Mouse (Mus musculus): ENCODE results near the gene Gan.

GRCm38 (mm10) chr8:117178676-117179075 lies 20.7 kb downstream of the Gan start:
- no peak for TF ChIP-seq CTCF (IDR thresholded peaks at IDR 0.05 in 2 of 3, conservative IDR thresholded peaks at IDR 0.05 in 1 of 3; ENCODE audit: control insufficient read depth in 1 of 3, insufficient read depth in 1 of 3, low read depth in 2 of 3, low read length in 3 of 3, poor library complexity in 1 of 3, severe bottlenecking in 1 of 3)
- TF ChIP-seq CHD2 (IDR thresholded peaks at IDR 0.05; ENCODE audit: low read length): no peak
- no peak for TF ChIP-seq CHD1 (IDR thresholded peaks at IDR 0.05; ENCODE audit: low read depth, low read length)
- TF ChIP-seq POLR2A (IDR thresholded peaks at IDR 0.05; ENCODE audit: control insufficient read depth in 1 of 2, insufficient read depth in 1 of 2, low read depth in 1 of 2, low read length in 2 of 2, poor library complexity in 1 of 2): no peak
- no peak for TF ChIP-seq MAX (IDR thresholded peaks at IDR 0.05; ENCODE audit: low read length)

All from MEL (cell line).